Mouse (Mus musculus) olfactory bulb, adult 2 months (tissue): ENCODE results near the gene Mrpl43.

Experiments used
- CTCF ChIP-seq: fragments of 200-500 bp; IDR thresholded peaks from 2 replicates; pipeline ENCODE4 v1.5.1; 2012; ENCODE audit warnings: low read depth, mild to moderate bottlenecking, low read length, moderate library complexity; ENCODE audit not compliant: insufficient read depth
- POLR2A ChIP-seq: fragments of 200-500 bp; IDR thresholded peaks from 2 replicates; pipeline ENCODE4 v1.6.1; 2012; ENCODE audit warnings: mild to moderate bottlenecking, low read depth, low read length, moderate library complexity; ENCODE audit not compliant: insufficient read depth

DNA sequence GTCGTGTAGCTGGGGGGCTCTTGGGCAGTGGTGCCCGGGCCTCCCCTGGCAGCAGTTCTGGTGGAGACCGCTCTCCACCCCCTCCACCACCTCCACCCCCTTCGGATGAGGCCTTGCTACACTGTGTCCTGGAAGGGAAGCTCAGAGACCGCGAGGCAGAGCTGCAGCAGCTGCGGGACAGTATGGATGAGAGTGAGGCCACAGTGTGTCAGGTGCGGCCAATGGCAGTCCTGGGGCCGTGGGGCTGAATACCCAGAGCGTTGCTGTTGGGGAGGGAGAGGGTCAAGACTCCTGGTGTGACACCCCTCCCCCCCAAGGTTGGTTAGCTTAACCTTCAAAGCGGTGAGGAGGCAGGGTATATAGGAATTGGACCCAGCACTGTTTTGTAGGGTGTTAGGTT is 17.8 kb upstream of the Mrpl43 start:
- TF ChIP-seq CTCF (no peak), POLR2A (no peak)
